Mouse (Mus musculus): ENCODE data around the gene Olfr1221. TPM values are rescaled to one million over a fixed set of nuclear protein-coding genes. Genes with fewer than 3 reads are reported as not detected.
"Not testable (repeated sequence)": the region's sequence is repeated elsewhere in the genome, so short reads cannot be mapped to it uniquely, and the experiment has no call there.

The Olfr1221 gene
- polyA plus RNA-seq (2015; fragmentation: Nextera tagmentation; extraction: Ambion mirVana) = not detected in 2 replicates

DNA sequence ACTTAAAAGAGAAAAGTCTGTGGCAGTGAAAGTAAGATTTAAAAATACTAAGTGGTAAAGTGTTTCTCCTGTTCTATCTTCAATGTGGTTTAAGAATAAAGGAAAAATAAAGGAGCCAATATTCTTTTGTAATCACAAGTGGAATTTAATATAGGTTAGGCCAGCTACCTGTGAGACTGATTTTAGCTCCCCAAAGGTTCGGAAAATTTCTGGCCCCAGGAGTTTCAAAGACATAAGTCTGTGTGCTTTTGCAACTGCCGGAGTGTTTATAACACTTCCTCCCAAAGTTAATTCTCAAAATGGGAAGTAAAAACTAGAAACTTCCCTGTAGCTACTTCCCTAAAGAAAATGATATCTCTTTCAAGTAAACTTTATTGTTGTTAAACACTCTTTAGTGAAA, at the start of gene Olfr1221:
TSS of gene Olfr1221 (minus strand) at position 101 of the 400 bp plus-strand sequence.
- Histone ChIP-seq H3K4me2 (no peak within 1 kb of the TSS), H3K4me3 (replicated peaks) (no peak within 1 kb of the TSS), H3K27ac (replicated peaks) (no peak within 1 kb of the TSS), H3K36me3 (no peaks in the 10 kb centered on the region), H3K27me3 (replicated peaks) (no peaks in the 10 kb centered on the region), H3K9ac (replicated peaks) (no peak within 1 kb of the TSS), H3K9me3 (replicated peaks) (no peaks in the 10 kb centered on the region), H3K4me1 (no peaks in the 10 kb centered on the region)
- WGBS = 90% methylated on average over 2 of the region's 2 CpGs
- no peak for ATAC-seq (ENCODE audit: low FRiP score)

DNA sequence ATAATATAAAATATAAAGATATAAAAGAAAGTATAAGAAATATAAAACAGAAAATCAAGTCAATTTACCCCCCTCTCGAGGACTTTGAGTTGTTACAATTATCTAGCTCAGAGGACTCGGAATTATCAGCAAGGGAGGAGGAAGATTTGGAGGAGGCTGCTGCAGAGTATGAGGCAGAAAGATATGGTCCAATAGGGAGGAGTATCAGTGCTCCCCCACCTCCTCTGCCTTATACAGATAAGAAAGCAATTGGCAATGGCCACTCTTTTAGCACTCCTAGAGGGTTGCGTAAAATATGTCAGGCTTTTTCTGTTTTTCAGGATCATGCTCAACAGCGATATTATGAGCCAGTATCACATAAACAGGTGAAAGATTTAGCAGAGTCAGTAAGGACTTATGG, 47.6 kb upstream of the Olfr1221 start:
- H3K4me1 ChIP-seq; H3K9ac ChIP-seq (replicated peaks); H3K9me3 ChIP-seq (replicated peaks); H3K27me3 ChIP-seq (replicated peaks); H3K27ac ChIP-seq (replicated peaks); H3K36me3 ChIP-seq; ATAC-seq (ENCODE audit: low FRiP score); H3K4me2 ChIP-seq; H3K4me3 ChIP-seq (replicated peaks): not testable (repeated sequence)
- 93% methylated on average over 4 of the region's 4 CpGs for WGBS

DNA sequence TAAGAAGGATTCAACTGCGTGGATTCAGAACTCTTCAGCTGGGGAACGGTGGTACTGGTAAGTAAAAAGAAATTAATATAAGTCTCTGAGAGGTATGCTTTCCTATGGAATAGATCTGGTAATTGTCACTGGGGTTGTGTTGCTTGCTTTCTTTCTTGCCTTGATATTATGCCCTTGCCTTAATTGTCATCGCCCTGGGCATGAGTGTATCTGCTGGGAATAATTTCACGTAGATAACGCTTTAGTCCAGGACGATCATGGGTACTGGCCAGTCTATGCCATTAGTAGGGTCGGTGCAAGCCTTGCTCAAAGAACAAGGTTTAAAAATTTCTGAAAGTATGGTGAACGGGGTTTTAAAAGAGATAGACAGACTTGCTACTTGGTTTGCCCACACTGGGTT, 46.9 kb upstream of the Olfr1221 start, which contains the start of gene Olfr1224-ps1:
TSS of gene Olfr1224-ps1 (minus strand) at position 101 of the 400 bp plus-strand sequence.
- H3K4me3 ChIP-seq (replicated peaks); H3K9me3 ChIP-seq (replicated peaks); ATAC-seq (ENCODE audit: low FRiP score); H3K27ac ChIP-seq (replicated peaks); H3K4me1 ChIP-seq; H3K4me2 ChIP-seq; H3K36me3 ChIP-seq; H3K9ac ChIP-seq (replicated peaks); H3K27me3 ChIP-seq (replicated peaks): not testable (repeated sequence)
- WGBS = 93% methylated on average over 8 of the region's 8 CpGs

DNA sequence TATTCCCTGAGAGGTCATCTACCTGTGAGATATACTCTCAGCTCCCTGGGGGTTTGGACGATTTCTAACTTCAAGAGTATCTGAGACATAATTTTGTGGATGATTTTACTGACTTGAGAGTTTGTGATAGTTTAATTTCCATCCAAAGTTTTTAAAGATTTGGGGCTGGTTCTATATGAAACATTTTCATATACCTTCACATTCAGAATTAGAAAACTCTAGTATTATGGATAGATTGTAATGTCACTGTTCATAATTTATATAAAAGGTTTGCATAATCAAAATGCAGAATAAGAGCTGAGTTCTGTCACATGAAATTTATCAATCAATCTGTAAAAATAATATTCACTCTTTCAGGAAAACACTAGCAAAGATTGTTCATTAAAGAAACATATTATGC, 34.4 kb upstream of the Olfr1221 start, which contains the start of gene Olfr1223:
TSS of gene Olfr1223 (minus strand) at position 101 of the 400 bp plus-strand sequence.
- ATAC-seq (ENCODE audit: low FRiP score) = no peak
- Histone ChIP-seq H3K4me3 (replicated peaks) (no peak within 1 kb of the TSS), H3K27ac (replicated peaks) (no peak within 1 kb of the TSS), H3K9ac (replicated peaks) (no peak within 1 kb of the TSS), H3K4me2 (no peak within 1 kb of the TSS), H3K27me3 (replicated peaks) (no peaks in the 10 kb centered on the region), H3K36me3 (no peaks in the 10 kb centered on the region), H3K4me1 (no peaks in the 10 kb centered on the region), H3K9me3 (replicated peaks) (no peaks in the 10 kb centered on the region)
- WGBS = 79% methylated on average over 1 of the region's 1 CpGs

DNA sequence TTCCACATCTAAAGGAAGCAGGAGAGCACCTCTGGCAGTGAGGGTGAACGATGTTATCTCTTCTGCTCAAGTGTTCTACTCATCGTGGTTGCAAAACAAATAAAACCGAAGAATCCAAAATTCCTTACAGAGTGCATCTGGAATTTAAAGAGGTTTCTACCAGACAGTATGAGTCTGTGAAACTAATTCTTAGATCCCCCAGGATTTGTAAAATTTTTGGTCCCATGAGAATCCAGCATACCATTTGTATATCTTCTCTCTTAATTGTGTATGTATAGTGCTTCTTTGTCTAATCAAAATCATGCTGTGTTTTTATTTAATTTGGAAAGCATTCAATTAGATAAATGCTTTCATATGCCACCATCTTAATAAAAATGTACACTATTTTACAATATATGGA, 15.9 kb upstream of the Olfr1221 start, which contains the start of gene Olfr1222:
TSS of gene Olfr1222 (minus strand) at position 101 of the 400 bp plus-strand sequence.
- H3K36me3 ChIP-seq = no peaks in the 10 kb centered on the region
- 78% methylated on average over 3 of the region's 3 CpGs for WGBS

DNA sequence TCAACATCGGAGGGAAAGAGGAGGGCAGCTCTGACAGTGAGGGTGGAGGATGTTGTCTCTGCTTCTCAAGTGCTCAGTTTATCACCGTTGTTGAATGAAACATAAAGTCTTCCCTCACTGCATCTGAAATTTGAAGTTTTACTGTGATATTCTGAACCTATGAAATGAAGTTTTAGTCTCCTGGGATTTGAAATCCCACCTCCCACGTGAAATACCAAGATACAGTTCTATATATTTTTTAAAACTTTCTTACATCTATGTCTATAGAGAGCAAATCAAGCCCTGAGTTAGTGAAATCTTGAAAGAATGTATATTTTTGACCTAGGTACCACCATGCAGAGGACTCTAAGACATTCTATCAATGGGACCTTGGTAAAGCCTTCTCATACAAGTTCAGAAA, 10.3 kb downstream of the Olfr1221 start, which contains the start of gene Olfr1220:
TSS of gene Olfr1220 (minus strand) at position 101 of the 400 bp plus-strand sequence.
- 75% methylated on average over 3 of the region's 3 CpGs for WGBS
- Histone ChIP-seq H3K4me3 (replicated peaks) (no peak within 1 kb of the TSS), H3K4me1 (no peaks in the 10 kb centered on the region), H3K9me3 (replicated peaks) (no peaks in the 10 kb centered on the region), H3K36me3 (no peaks in the 10 kb centered on the region), H3K4me2 (no peak within 1 kb of the TSS), H3K9ac (replicated peaks) (no peak within 1 kb of the TSS), H3K27ac (replicated peaks) (no peak within 1 kb of the TSS), H3K27me3 (replicated peaks) (no peaks in the 10 kb centered on the region)
- no peak for ATAC-seq (ENCODE audit: low FRiP score)

More for the DNA sequence above, 15.9 kb upstream of the Olfr1221 start, which contains the start of gene Olfr1222:
- Histone ChIP-seq H3K27me3 (replicated peaks) (no peaks in the 10 kb centered on the region), H3K9me3 (replicated peaks) (no peaks in the 10 kb centered on the region), H3K4me2 (no peak within 1 kb of the TSS), H3K27ac (replicated peaks) (no peak within 1 kb of the TSS), H3K4me1 (no peaks in the 10 kb centered on the region), H3K4me3 (replicated peaks) (no peak within 1 kb of the TSS), H3K9ac (replicated peaks) (no peak within 1 kb of the TSS)
- no peak for ATAC-seq (ENCODE audit: low FRiP score)

DNA sequence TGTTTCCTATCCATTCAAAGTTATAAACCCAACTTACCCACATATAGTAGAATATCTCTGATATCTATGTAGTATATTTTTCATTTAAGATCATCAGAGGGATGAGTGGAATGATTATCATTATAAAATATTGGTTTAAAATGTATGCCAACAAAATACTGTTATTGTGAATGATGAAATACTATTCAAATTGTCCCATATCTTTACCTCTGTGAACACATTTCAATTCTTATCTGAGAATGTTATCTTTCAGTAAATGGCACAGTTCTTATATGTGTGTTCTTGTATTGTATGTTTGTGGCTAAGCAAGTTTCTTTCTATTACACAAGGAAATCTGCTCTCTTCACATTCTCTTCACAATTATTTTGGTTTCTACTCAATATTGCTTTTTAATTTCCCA, 11.4 kb downstream of the Olfr1221 start:
- no peak for ATAC-seq (ENCODE audit: low FRiP score)
- no peak overlapping the region for H3K4me2 ChIP-seq
- H3K27ac ChIP-seq (replicated peaks) = no peak overlapping the region
- H3K4me1 ChIP-seq = no peaks in the 10 kb centered on the region
- no peaks in the 10 kb centered on the region for H3K36me3 ChIP-seq
- H3K27me3 ChIP-seq (replicated peaks) = no peaks in the 10 kb centered on the region
- H3K9ac ChIP-seq (replicated peaks) = no peak overlapping the region
- no peak overlapping the region for H3K4me3 ChIP-seq (replicated peaks)
- no peaks in the 10 kb centered on the region for H3K9me3 ChIP-seq (replicated peaks)

DNA sequence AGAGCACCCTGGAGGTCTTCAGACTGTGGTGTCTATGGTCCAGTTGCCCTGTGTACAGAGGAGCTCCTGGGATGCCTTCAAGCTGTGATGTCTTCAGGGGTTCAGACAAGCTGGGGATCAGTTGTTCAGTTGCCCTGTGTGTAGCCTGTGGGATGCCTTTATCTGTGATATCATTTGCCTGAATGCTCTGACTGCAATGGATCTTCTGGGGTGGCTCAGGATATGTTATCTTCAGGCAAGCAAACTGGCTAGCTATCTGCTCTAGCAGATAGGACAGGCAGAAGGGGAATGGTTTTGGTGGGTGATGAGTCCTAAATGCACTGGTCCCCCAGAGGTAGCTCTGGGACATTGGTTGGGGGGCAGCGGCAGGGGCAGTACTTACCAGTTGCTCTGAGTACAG, 23.2 kb downstream of the Olfr1221 start:
- Histone ChIP-seq H3K9me3 (replicated peaks) (no peaks in the 10 kb centered on the region), H3K4me3 (replicated peaks) (no peak overlapping the region), H3K4me1 (no peaks in the 10 kb centered on the region), H3K27ac (replicated peaks) (no peak overlapping the region), H3K27me3 (replicated peaks) (no peaks in the 10 kb centered on the region), H3K36me3 (no peaks in the 10 kb centered on the region), H3K4me2 (no peak overlapping the region), H3K9ac (replicated peaks) (no peak overlapping the region)
- no peak for ATAC-seq (ENCODE audit: low FRiP score)
- 96% methylated on average over 1 of the region's 1 CpGs for WGBS

DNA sequence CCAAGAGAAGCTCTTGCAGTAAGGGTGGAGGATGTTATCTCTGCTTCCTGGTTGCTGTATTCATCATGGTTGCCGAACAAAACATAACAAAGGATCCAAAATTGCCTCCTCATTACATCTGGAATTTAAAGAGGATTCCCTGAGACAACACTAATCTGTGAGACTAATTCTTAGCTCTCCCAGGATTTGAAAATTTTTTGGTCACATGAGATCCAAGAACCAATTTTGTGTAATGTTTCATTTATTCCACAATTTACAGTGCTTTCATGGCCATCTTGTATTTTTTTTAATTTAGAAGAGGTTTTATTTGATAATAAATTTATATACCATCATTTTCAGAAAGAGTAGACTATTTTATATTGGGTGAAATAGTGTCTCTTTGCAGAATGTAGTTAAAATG, 33.7 kb downstream of the Olfr1221 start, which contains the start of gene Olfr1219:
TSS of gene Olfr1219 (minus strand) at position 101 of the 400 bp plus-strand sequence.
- Histone ChIP-seq H3K4me2 (no peak within 1 kb of the TSS), H3K9ac (replicated peaks) (no peak within 1 kb of the TSS)
- WGBS = 65% methylated on average over 1 of the region's 1 CpGs

DNA sequence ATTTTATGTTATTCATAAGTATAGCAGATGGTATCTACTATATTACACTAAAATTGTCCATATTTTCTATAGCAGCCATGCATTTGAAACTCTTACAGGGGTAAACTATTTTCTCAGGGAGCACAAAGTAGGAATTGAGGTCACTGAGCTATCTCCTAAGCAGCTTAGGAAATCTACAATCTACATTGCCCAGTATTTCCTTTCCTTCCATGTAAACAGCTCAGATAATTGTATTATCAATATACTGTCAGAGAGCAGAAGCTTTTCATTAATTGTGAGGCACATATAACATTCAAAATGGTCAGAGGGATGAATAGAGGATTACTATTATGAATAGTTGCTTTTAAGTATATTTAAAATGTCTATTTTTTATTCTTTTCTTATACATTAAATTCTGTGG, 35.6 kb downstream of the Olfr1221 start:
- H3K27ac ChIP-seq (replicated peaks) = no peak overlapping the region
- no peak for ATAC-seq (ENCODE audit: low FRiP score)
- H3K9me3 ChIP-seq (replicated peaks) = no peaks in the 10 kb centered on the region
- no peaks in the 10 kb centered on the region for H3K27me3 ChIP-seq (replicated peaks)
- no peak overlapping the region for H3K4me2 ChIP-seq
- H3K36me3 ChIP-seq = no peaks in the 10 kb centered on the region
- H3K4me1 ChIP-seq = no peaks in the 10 kb centered on the region
- H3K4me3 ChIP-seq (replicated peaks) = no peak overlapping the region
- no peak overlapping the region for H3K9ac ChIP-seq (replicated peaks)

More for the DNA sequence above, 33.7 kb downstream of the Olfr1221 start, which contains the start of gene Olfr1219:
- Histone ChIP-seq H3K36me3 (no peaks in the 10 kb centered on the region), H3K27me3 (replicated peaks) (no peaks in the 10 kb centered on the region), H3K4me3 (replicated peaks) (no peak within 1 kb of the TSS), H3K9me3 (replicated peaks) (no peaks in the 10 kb centered on the region), H3K4me1 (no peaks in the 10 kb centered on the region), H3K27ac (replicated peaks) (no peak within 1 kb of the TSS)
- no peak for ATAC-seq (ENCODE audit: low FRiP score)

DNA sequence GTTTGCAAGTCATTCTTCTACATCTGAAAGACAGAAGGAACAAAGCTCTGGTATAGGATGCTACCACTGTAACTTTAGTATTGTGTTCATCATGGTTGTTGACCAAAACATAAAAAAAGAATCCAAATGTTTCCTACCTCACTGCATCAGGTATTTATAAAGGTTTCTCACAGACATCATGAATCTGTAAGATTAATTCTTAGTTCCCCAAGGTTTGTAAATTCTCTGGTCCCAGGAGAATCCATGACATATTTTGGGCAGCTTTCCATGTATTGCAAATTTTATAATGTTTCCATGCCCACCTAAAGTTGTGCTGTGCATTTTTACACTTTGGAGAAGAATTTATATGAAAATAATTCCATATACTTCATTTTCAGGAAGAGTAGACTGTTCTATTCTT, 56.0 kb downstream of the Olfr1221 start, which contains the start of gene Olfr1218:
TSS of gene Olfr1218 (minus strand) at position 101 of the 400 bp plus-strand sequence.
- no peaks in the 10 kb centered on the region for H3K36me3 ChIP-seq
- H3K4me1 ChIP-seq = no peaks in the 10 kb centered on the region
- no peaks in the 10 kb centered on the region for H3K9me3 ChIP-seq (replicated peaks)
- no peaks in the 10 kb centered on the region for H3K27me3 ChIP-seq (replicated peaks)
- no peak within 1 kb of the TSS for H3K4me2 ChIP-seq
- no peak within 1 kb of the TSS for H3K9ac ChIP-seq (replicated peaks)
- ATAC-seq (ENCODE audit: low FRiP score) = no peak
- H3K4me3 ChIP-seq (replicated peaks) = no peak within 1 kb of the TSS
- H3K27ac ChIP-seq (replicated peaks) = no peak within 1 kb of the TSS

Measured in neural tube, embryonic 15.5 days (tissue).